Mouse (Mus musculus): ENCODE results near the gene Wdr4.

- TF ChIP-seq CTCF (conservative IDR thresholded peaks at IDR 0.05; ENCODE audit: low read length) (peak; percentile 98), NANOG (IDR thresholded peaks at IDR 0.05; ENCODE audit: borderline replicate concordance, low read length) (no peak)
Observed at GRCm38 (mm10) chr17:31492416-31492815, 27.4 kb downstream of the Wdr4 start.

Data from E14TG2a.4 (cell line).